Mouse (Mus musculus) forebrain, embryonic 14.5 days (tissue): ENCODE measurements at regions not wholly inside any gene's neighbourhood (a gene's known extent, or its start where the extent isn't known, plus 50 kb on each side); places are given as distances from the start of the nearest gene placed in this dataset.

Experiments used
- ATAC-seq: fragments of 200-750 bp; cut with Nextera tagmentation; 2 replicates; pipeline ENCODE4 v1.8.0; 2017; ENCODE audit warnings: mild to moderate bottlenecking, moderate library complexity
- DNase-seq: peaks from one replicate; pipeline ENCODE4 v3.0.0-alpha.2; 2015; ENCODE audit warnings: low spot score
- H3K27ac ChIP-seq: fragments of 300-500 bp; sonication (generic); 2 replicates; pipeline ENCODE4 v1.5.1; 2014; ENCODE audit warnings: low read depth, mild to moderate bottlenecking, control low read depth, low read length, moderate library complexity
- H3K27me3 ChIP-seq: fragments of 300-500 bp; sonication (generic); replicated peaks from 2 replicates; pipeline ENCODE4 v1.6.1; 2014; ENCODE audit warnings: low read length, control low read depth, mixed read lengths; ENCODE audit not compliant: control insufficient read depth, insufficient read depth
- H3K36me3 ChIP-seq: fragments of 300-500 bp; sonication (generic); 2 replicates; pipeline ENCODE4 v1.6.1; 2014; ENCODE audit warnings: low read length, control low read depth; ENCODE audit not compliant: control insufficient read depth, insufficient read depth
- H3K4me1 ChIP-seq: fragments of 300-500 bp; sonication (generic); 2 replicates; pipeline ENCODE4 v1.6.1; 2014; ENCODE audit warnings: antibody characterized with exemption, low read length, control low read depth; ENCODE audit not compliant: control insufficient read depth, insufficient read depth
- H3K4me2 ChIP-seq: fragments of 300-500 bp; sonication (generic); 2 replicates; pipeline ENCODE4 v1.6.1; 2014; ENCODE audit warnings: mild to moderate bottlenecking, control low read depth, low read length
- H3K4me3 ChIP-seq: fragments of 300-500 bp; sonication (generic); 2 replicates; pipeline ENCODE4 v1.5.1; 2014; ENCODE audit warnings: low read depth, low read length, control low read depth
- H3K9ac ChIP-seq: fragments of 300-500 bp; sonication (generic); 2 replicates; pipeline ENCODE4 v1.6.1; 2014; ENCODE audit warnings: mild to moderate bottlenecking, low read length, control low read depth, moderate library complexity
- H3K9me3 ChIP-seq: fragments of 300-500 bp; sonication (generic); replicated peaks from 2 replicates; pipeline ENCODE4 v1.6.1; 2016; ENCODE audit warnings: low read length, control low read depth, mixed read lengths; ENCODE audit not compliant: control insufficient read depth
- WGBS: fragments of 180-500 bp; shearing (Covaris S2); extraction: QIAGEN DNeasy Blood & Tissue Kit; methylation state at CpG from one replicate; pipeline ENCODE4 v1.1.7; 2014; 5-methylcytosine and 5-hydroxymethylcytosine counted together

GRCm38 (mm10) chrX:69028650-69029049 is 135.8 kb upstream of the Gm6812 start:
- no peak for ATAC-seq
- no peak overlapping the region for H3K9ac ChIP-seq

GRCm38 (mm10) chrX:69009190-69009589 is 116.3 kb upstream of the Gm6812 start:
- Histone ChIP-seq H3K9me3 (no peaks in the 10 kb centered on the region), H3K27me3 (no peaks in the 10 kb centered on the region), H3K4me3 (no peak overlapping the region), H3K27ac (no peak overlapping the region), H3K4me1 (no peaks in the 10 kb centered on the region), H3K9ac (no peak overlapping the region), H3K4me2 (no peak overlapping the region), H3K36me3 (no peaks in the 10 kb centered on the region)
- DNase-seq (no peak), ATAC-seq (no peak)
- 67% methylated on average over 2 of the region's 2 CpGs for WGBS

More at GRCm38 (mm10) chrX:69028650-69029049, 135.8 kb upstream of the Gm6812 start:
- Histone ChIP-seq H3K27me3 (no peaks in the 10 kb centered on the region), H3K27ac (no peak overlapping the region), H3K4me1 (no peaks in the 10 kb centered on the region), H3K4me2 (no peak overlapping the region), H3K4me3 (no peak overlapping the region), H3K9me3 (no peaks in the 10 kb centered on the region; the same call in 1 of the 2 replicates), H3K36me3 (no peaks in the 10 kb centered on the region)
- WGBS: 54% methylated on average over 2 of the region's 2 CpGs
- DNase-seq: peak; percentile 44

GRCm38 (mm10) chrX:69007986-69008385 is 115.1 kb upstream of the Gm6812 start:
- H3K9me3 ChIP-seq: no peaks in the 10 kb centered on the region
- no peaks in the 10 kb centered on the region for H3K27me3 ChIP-seq
- 77% methylated on average over 4 of the region's 4 CpGs for WGBS
- H3K36me3 ChIP-seq: no peaks in the 10 kb centered on the region
- H3K4me1 ChIP-seq: no peaks in the 10 kb centered on the region
- no peak overlapping the region for H3K27ac ChIP-seq
- H3K9ac ChIP-seq: no peak overlapping the region
- no peak; the same call in 1 of the 2 replicates for ATAC-seq
- DNase-seq: peak; percentile 56
- H3K4me3 ChIP-seq: no peak overlapping the region
- no peak overlapping the region for H3K4me2 ChIP-seq
